7 mouse cellular contexts compared by ENCODE assay signal in genomic region chr6:124915942-124916694, GRCm38 (mm10). TPM values are rescaled to one million over a fixed set of nuclear protein-coding genes. Genes with fewer than 3 reads are reported as not detected.
DNase-seq lines count a peak whose midpoint lies in the region; ATAC-seq and TF ChIP-seq lines count a peak whose summit lies in the region.

No protein-coding gene starts in this region.

- H3K27me3 ChIP-seq in thymus, adult 2 months (ENCODE audit: control insufficient read depth, insufficient read depth, low read length): no peaks in the 10 kb centered on the region
- H3K27me3 ChIP-seq in embryonic facial prominence, embryonic 13.5 days: no peaks in the 10 kb centered on the region
- H3K27me3 ChIP-seq in hindbrain, embryonic 14.5 days (ENCODE audit: control insufficient read depth, insufficient read depth, low read length): no peaks in the 10 kb centered on the region
- H3K27me3 ChIP-seq in midbrain, postnatal 0 days (ENCODE audit: insufficient read depth, low read length): no peaks in the 10 kb centered on the region

- TF ChIP-seq POLR2A in thymus, adult 2 months (IDR thresholded peaks at IDR 0.05; ENCODE audit: control insufficient read depth, extremely low read depth, insufficient read depth, low read length, poor library complexity): no peak

- TF ChIP-seq CTCF in thymus, adult 2 months (IDR thresholded peaks at IDR 0.05; ENCODE audit: borderline replicate concordance, control insufficient read depth, extremely low read depth, insufficient read depth, low read length, poor library complexity): no peak
- no peak for TF ChIP-seq CTCF in midbrain, postnatal 0 days (IDR thresholded peaks at IDR 0.05)

- peak overlapping the region; percentile 99 for H3K9ac ChIP-seq in embryonic facial prominence, embryonic 13.5 days
- H3K9ac ChIP-seq in hindbrain, embryonic 14.5 days: peak overlapping the region; percentile 100
- peak overlapping the region; percentile 97 for H3K9ac ChIP-seq in midbrain, postnatal 0 days (replicated peaks; ENCODE audit: low read length, poor library complexity, severe bottlenecking)

- H3K36me3 ChIP-seq in thymus, adult 2 months (ENCODE audit: control insufficient read depth, insufficient read depth, low read length): peaks cover 12% of the 10 kb centered on the region
- peaks cover 28% of the 10 kb centered on the region for H3K36me3 ChIP-seq in embryonic facial prominence, embryonic 13.5 days
- H3K36me3 ChIP-seq in hindbrain, embryonic 14.5 days (replicated peaks; ENCODE audit: control insufficient read depth, insufficient read depth): peaks cover 28% of the 10 kb centered on the region
- peaks cover 22% of the 10 kb centered on the region for H3K36me3 ChIP-seq in midbrain, postnatal 0 days (ENCODE audit: insufficient read depth, low read length)

- peaks cover 54% of the 10 kb centered on the region for H3K4me1 ChIP-seq in thymus, adult 2 months (replicated peaks; ENCODE audit: control insufficient read depth, insufficient read depth, low read length)
- peaks cover 69% of the 10 kb centered on the region for H3K4me1 ChIP-seq in embryonic facial prominence, embryonic 13.5 days
- H3K4me1 ChIP-seq in hindbrain, embryonic 14.5 days (replicated peaks; ENCODE audit: control insufficient read depth, insufficient read depth, low read length): peaks cover 45% of the 10 kb centered on the region
- peaks cover 16% of the 10 kb centered on the region for H3K4me1 ChIP-seq in midbrain, postnatal 0 days (ENCODE audit: insufficient read depth, low read length)

- no peak for ATAC-seq in embryonic facial prominence, embryonic 13.5 days (ENCODE audit: insufficient number of reproducible peaks, insufficient read depth, low FRiP score, low TSS enrichment, low read depth)
- ATAC-seq in hindbrain, embryonic 14.5 days (ENCODE audit: low FRiP score): no peak
- ATAC-seq in midbrain, postnatal 0 days (ENCODE audit: low FRiP score): no peak

- no peaks in the 10 kb centered on the region for H3K9me3 ChIP-seq in embryonic facial prominence, embryonic 13.5 days
- H3K9me3 ChIP-seq in hindbrain, embryonic 14.5 days (ENCODE audit: control insufficient read depth, low read length): no peaks in the 10 kb centered on the region
- H3K9me3 ChIP-seq in midbrain, postnatal 0 days (ENCODE audit: low read length): no peaks in the 10 kb centered on the region

- intact Hi-C loops in gastrocnemius, postnatal 14 days (cut with DNase I; ENCODE audit: low total_unique reads): no loop called here

- DNase-seq in thymus, adult 2 months: peak; percentile 46
- no peak for DNase-seq in thymus, adult 18-20 months
- no peak for DNase-seq in hindbrain, embryonic 14.5 days (ENCODE audit: low spot score)
- DNase-seq in left cerebral cortex, adult 18-20 months (ENCODE audit: low spot score in 2 of 2): peak; percentile 66 to 78
- peak; percentile 47 for DNase-seq in midbrain, postnatal 0 days (ENCODE audit: low spot score)
- no peak for DNase-seq in gastrocnemius, postnatal 14 days

- WGBS in thymus, adult 2 months: 41% methylated on average over 12 of the region's 12 CpGs
- 4% methylated on average over 12 of the region's 12 CpGs for WGBS in embryonic facial prominence, embryonic 13.5 days
- 2% methylated on average over 12 of the region's 12 CpGs for WGBS in hindbrain, embryonic 14.5 days
- under 1% methylated on average over 12 of the region's 12 CpGs for WGBS in midbrain, postnatal 0 days

- H3K4me2 ChIP-seq in embryonic facial prominence, embryonic 13.5 days: peak overlapping the region; percentile 91
- H3K4me2 ChIP-seq in hindbrain, embryonic 14.5 days (replicated peaks): peak overlapping the region; percentile 100
- peak overlapping the region; percentile 99 for H3K4me2 ChIP-seq in midbrain, postnatal 0 days (ENCODE audit: low read depth, low read length, poor library complexity, severe bottlenecking)

- H3K27ac ChIP-seq in thymus, adult 2 months (ENCODE audit: control insufficient read depth, insufficient read depth, low read length): no peak overlapping the region; the same call in 1 of the 2 replicates
- peak overlapping the region; percentile 100 for H3K27ac ChIP-seq in embryonic facial prominence, embryonic 13.5 days
- H3K27ac ChIP-seq in hindbrain, embryonic 14.5 days: peak overlapping the region; percentile 100
- H3K27ac ChIP-seq in midbrain, postnatal 0 days (ENCODE audit: low read depth, low read length): peak overlapping the region; percentile 100

- H3K4me3 ChIP-seq in thymus, adult 2 months (ENCODE audit: control insufficient read depth, insufficient read depth, low read length): peak overlapping the region; percentile 100
- H3K4me3 ChIP-seq in embryonic facial prominence, embryonic 13.5 days: peak overlapping the region; percentile 91
- peak overlapping the region; percentile 96 for H3K4me3 ChIP-seq in hindbrain, embryonic 14.5 days (replicated peaks; ENCODE audit: low read length)
- H3K4me3 ChIP-seq in midbrain, postnatal 0 days (ENCODE audit: low read depth, low read length): peak overlapping the region; percentile 68

RNA-seq across cellular contexts. Expression of gene Ptms, which starts 3.8 kb away (rescaled TPM):
- 1,595 and 1,797 TPM in 2 replicates for polyA plus RNA-seq in thymus, adult 2 months (2012; rRNA removed)
- polyA plus RNA-seq in embryonic facial prominence, embryonic 13.5 days (2015; fragmentation: Nextera tagmentation; extraction: Ambion mirVana): 327 and 349 TPM in 2 replicates
- 674 and 707 TPM in 2 replicates for polyA plus RNA-seq in hindbrain, embryonic 14.5 days (2014; fragmentation: Nextera tagmentation; extraction: Ambion mirVana)
- total RNA-seq in left cerebral cortex, adult 18-20 months (2021): 100 to 1,000 TPM; 895 to 902 TPM
- total RNA-seq in midbrain, postnatal 0 days (2014; rRNA removed): 814 and 944 TPM in 2 replicates
- 810 TPM in 2 replicates for polyA plus RNA-seq in midbrain, postnatal 0 days (2015; fragmentation: Nextera tagmentation; extraction: Ambion mirVana)
- total RNA-seq in gastrocnemius, postnatal 14 days (2021): 100 to 1,000 TPM; 225 to 266 TPM

RNA-seq across cellular contexts. Expression of gene Lag3, which starts 4.6 kb away (rescaled TPM):
- polyA plus RNA-seq in thymus, adult 2 months (2012; rRNA removed): 27.7 and 30.1 TPM in 2 replicates
- 2.9 and 3.7 TPM in 2 replicates for polyA plus RNA-seq in embryonic facial prominence, embryonic 13.5 days (2015; fragmentation: Nextera tagmentation; extraction: Ambion mirVana)
- polyA plus RNA-seq in hindbrain, embryonic 14.5 days (2014; fragmentation: Nextera tagmentation; extraction: Ambion mirVana): 2.1 and 2.8 TPM in 2 replicates
- 1 to 10 TPM; 2.6 to 3.2 TPM for total RNA-seq in left cerebral cortex, adult 18-20 months (2021)
- total RNA-seq in midbrain, postnatal 0 days (2014; rRNA removed): 1.1 and 2.1 TPM in 2 replicates
- 2.8 and 3.5 TPM in 2 replicates for polyA plus RNA-seq in midbrain, postnatal 0 days (2015; fragmentation: Nextera tagmentation; extraction: Ambion mirVana)
- total RNA-seq in gastrocnemius, postnatal 14 days (2021): under 1 TPM; 0.43 to 0.62 TPM

RNA-seq across cellular contexts. Expression of gene Mlf2, which starts 15.1 kb away (rescaled TPM):
- polyA plus RNA-seq in thymus, adult 2 months (2012; rRNA removed): 404 and 428 TPM in 2 replicates
- polyA plus RNA-seq in embryonic facial prominence, embryonic 13.5 days (2015; fragmentation: Nextera tagmentation; extraction: Ambion mirVana): 342 and 360 TPM in 2 replicates
- 577 and 614 TPM in 2 replicates for polyA plus RNA-seq in hindbrain, embryonic 14.5 days (2014; fragmentation: Nextera tagmentation; extraction: Ambion mirVana)
- 100 to 1,000 TPM; 626 to 639 TPM for total RNA-seq in left cerebral cortex, adult 18-20 months (2021)
- 512 and 647 TPM in 2 replicates for total RNA-seq in midbrain, postnatal 0 days (2014; rRNA removed)
- 628 and 643 TPM in 2 replicates for polyA plus RNA-seq in midbrain, postnatal 0 days (2015; fragmentation: Nextera tagmentation; extraction: Ambion mirVana)
- total RNA-seq in gastrocnemius, postnatal 14 days (2021): 100 to 1,000 TPM; 250 to 257 TPM

RNA-seq across cellular contexts. Expression of gene Cd4, which starts 28.1 kb away (rescaled TPM):
- 549 and 565 TPM in 2 replicates for polyA plus RNA-seq in thymus, adult 2 months (2012; rRNA removed)
- polyA plus RNA-seq in embryonic facial prominence, embryonic 13.5 days (2015; fragmentation: Nextera tagmentation; extraction: Ambion mirVana): 0.37 TPM in 1 of 2 replicates, not detected in the other
- polyA plus RNA-seq in hindbrain, embryonic 14.5 days (2014; fragmentation: Nextera tagmentation; extraction: Ambion mirVana): 0.27 and 0.35 TPM in 2 replicates
- total RNA-seq in left cerebral cortex, adult 18-20 months (2021): 1 to 10 TPM; 4.2 to 8.6 TPM
- total RNA-seq in midbrain, postnatal 0 days (2014; rRNA removed): 0.19 and 2.8 TPM in 2 replicates
- polyA plus RNA-seq in midbrain, postnatal 0 days (2015; fragmentation: Nextera tagmentation; extraction: Ambion mirVana): 0.25 and 0.58 TPM in 2 replicates
- under 1 TPM; 0.27 to 0.51 TPM for total RNA-seq in gastrocnemius, postnatal 14 days (2021)

RNA-seq across cellular contexts. Expression of gene Cops7a, which starts 49.2 kb away (rescaled TPM):
- polyA plus RNA-seq in thymus, adult 2 months (2012; rRNA removed): 168 and 199 TPM in 2 replicates
- 124 and 138 TPM in 2 replicates for polyA plus RNA-seq in embryonic facial prominence, embryonic 13.5 days (2015; fragmentation: Nextera tagmentation; extraction: Ambion mirVana)
- polyA plus RNA-seq in hindbrain, embryonic 14.5 days (2014; fragmentation: Nextera tagmentation; extraction: Ambion mirVana): 92.4 and 93.1 TPM in 2 replicates
- 100 to 1,000 TPM; 168 TPM for total RNA-seq in left cerebral cortex, adult 18-20 months (2021)
- total RNA-seq in midbrain, postnatal 0 days (2014; rRNA removed): 108 and 131 TPM in 2 replicates
- 92.3 and 97.1 TPM in 2 replicates for polyA plus RNA-seq in midbrain, postnatal 0 days (2015; fragmentation: Nextera tagmentation; extraction: Ambion mirVana)
- total RNA-seq in gastrocnemius, postnatal 14 days (2021): 100 to 1,000 TPM in 1 of 2 experiments, 10 to 100 TPM in 1; 99.1 to 100 TPM

Comparison
In these comparisons a context has a peak if more than half of its experiments do, and no peak if none do; other contexts are left out.
1. DNase-seq: peak in thymus, adult 2 months (single experiment), left cerebral cortex, adult 18-20 months (2 of 2) and midbrain, postnatal 0 days (single experiment); none in thymus, adult 18-20 months (0 of 2), hindbrain, embryonic 14.5 days (single experiment) and gastrocnemius, postnatal 14 days (single experiment).
2. Peak in every context shown above with its lines, with median percentiles within 50 percentile points of each other: H3K4me3 ChIP-seq, H3K4me2 ChIP-seq and H3K9ac ChIP-seq.